Mouse (Mus musculus): ENCODE measurements around the gene Ckmt2.
A peak's percentile ranks its signal among the peaks of the same experiment; 100 is the strongest.

The Ckmt2 gene

GRCm38 (mm10) chr13:91876741-91877349, at the start of gene Ckmt2:
TSS of gene Ckmt2 (minus strand) at chr13:91876885.
- DNase-seq (ENCODE audit: low spot score) = no peak

- DNase-seq (ENCODE audit: low spot score) = no peak
These were observed 44.3 kb upstream of the Ckmt2 start for GRCm38 (mm10) chr13:91921010-91921409.

- no peak for DNase-seq (ENCODE audit: low spot score)
These were observed 42.1 kb upstream of the Ckmt2 start for GRCm38 (mm10) chr13:91918764-91919163.

- no peak for DNase-seq (ENCODE audit: low spot score)
These were observed 41.1 kb upstream of the Ckmt2 start for GRCm38 (mm10) chr13:91917835-91918234.

GRCm38 (mm10) chr13:91916308-91916707, 39.6 kb upstream of the Ckmt2 start:
- DNase-seq (ENCODE audit: low spot score) = no peak

GRCm38 (mm10) chr13:91915582-91916239, 39.0 kb upstream of the Ckmt2 start:
- DNase-seq (ENCODE audit: low spot score) = no peak

GRCm38 (mm10) chr13:91915192-91915581, 38.5 kb upstream of the Ckmt2 start:
- no peak for DNase-seq (ENCODE audit: low spot score)

- DNase-seq (ENCODE audit: low spot score) = no peak
These were observed 35.0 kb upstream of the Ckmt2 start for GRCm38 (mm10) chr13:91911652-91912051.

- DNase-seq (ENCODE audit: low spot score) = no peak
These were observed 34.5 kb upstream of the Ckmt2 start for GRCm38 (mm10) chr13:91911211-91911610.

GRCm38 (mm10) chr13:91908202-91908980, 31.7 kb upstream of the Ckmt2 start:
- DNase-seq (ENCODE audit: low spot score) = peak; percentile 38

- no peak for DNase-seq (ENCODE audit: low spot score)
These were observed 29.7 kb upstream of the Ckmt2 start for GRCm38 (mm10) chr13:91906338-91906737.

- no peak for DNase-seq (ENCODE audit: low spot score)
These were observed 19.8 kb upstream of the Ckmt2 start for GRCm38 (mm10) chr13:91896476-91896875.

GRCm38 (mm10) chr13:91893132-91893531, 16.4 kb upstream of the Ckmt2 start:
- no peak for DNase-seq (ENCODE audit: low spot score)

- no peak for DNase-seq (ENCODE audit: low spot score)
These were observed 13.4 kb upstream of the Ckmt2 start for GRCm38 (mm10) chr13:91890031-91890619.

- DNase-seq (ENCODE audit: low spot score) = no peak
These were observed 8.2 kb upstream of the Ckmt2 start for GRCm38 (mm10) chr13:91884714-91885386.

- DNase-seq (ENCODE audit: low spot score) = no peak
These were observed 5.3 kb upstream of the Ckmt2 start for GRCm38 (mm10) chr13:91881837-91882480.

- no peak for DNase-seq (ENCODE audit: low spot score)
These were observed 3.6 kb upstream of the Ckmt2 start for GRCm38 (mm10) chr13:91880256-91880655.

- DNase-seq (ENCODE audit: low spot score) = no peak
These were observed 1.3 kb upstream of the Ckmt2 start for GRCm38 (mm10) chr13:91877996-91878395.

- no peak for DNase-seq (ENCODE audit: low spot score)
These were observed 665 bp upstream of the Ckmt2 start for GRCm38 (mm10) chr13:91877350-91877749.

- no peak for DNase-seq (ENCODE audit: low spot score)
These were observed 1.1 kb downstream of the Ckmt2 start for GRCm38 (mm10) chr13:91875581-91875980.

- DNase-seq (ENCODE audit: low spot score) = no peak
These were observed 2.1 kb downstream of the Ckmt2 start for GRCm38 (mm10) chr13:91874565-91874964.
